Mouse (Mus musculus) layer of hippocampus, adult 8-10 months (tissue): ENCODE data around the gene Ttll9. TPM values are rescaled to one million over a fixed set of nuclear protein-coding genes. Genes with fewer than 3 reads are reported as not detected.

Experiments used
- DNase-seq, 2 experiments: peaks; one replicate each; pipeline ENCODE4 v3.0.0; 2022; ENCODE audit warnings: low spot score in 2 of 2
- total RNA-seq, 4 experiments: library from RNA; stranded (reverse); gene quantifications; 2 replicates each; pipeline ENCODE4 v1.2.4; 2022

Ttll9 gene
- total RNA-seq, 4 experiments from 2014 or later = 0.95 to 1.9 (median 1.5) TPM

DNA sequence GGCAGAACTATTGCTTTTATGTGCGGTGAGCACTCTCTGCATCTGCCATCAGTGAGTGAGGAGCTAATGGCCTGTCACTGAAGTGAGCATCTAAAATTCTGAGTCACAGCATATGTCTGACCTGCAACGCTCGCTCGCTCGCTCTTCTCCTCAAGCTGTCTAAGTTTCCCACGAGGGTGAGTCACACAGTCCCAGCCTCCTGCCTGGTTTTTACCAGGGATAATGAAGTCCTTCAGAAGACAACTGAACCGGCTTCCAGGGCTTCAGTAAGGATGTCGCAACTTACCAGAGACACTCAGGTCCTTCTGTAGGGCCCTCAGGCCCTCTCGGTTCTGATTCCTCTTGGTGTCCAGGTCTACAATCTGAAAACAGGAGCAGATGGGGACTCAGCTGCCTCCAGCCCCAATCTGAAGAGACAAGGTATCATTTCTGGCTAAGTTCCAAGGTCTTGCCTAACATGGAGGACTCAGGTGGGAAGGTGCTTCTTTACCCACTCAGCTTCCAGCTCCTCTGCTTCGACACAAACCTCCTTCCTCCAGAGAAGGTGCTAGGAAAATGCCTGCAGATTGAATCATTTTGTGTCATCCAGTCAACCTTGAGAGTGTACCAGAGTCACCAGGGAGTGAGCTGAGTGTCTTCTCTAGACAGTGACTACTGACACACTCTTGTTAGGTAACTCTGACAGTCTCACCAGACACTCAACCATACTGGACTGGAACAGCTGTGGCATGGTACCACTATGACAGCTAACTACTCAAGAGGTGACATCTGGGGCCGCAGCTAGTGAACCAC, 51.6 kb downstream of the Ttll9 start:
- peak; percentile 24 to 38 for DNase-seq

DNA sequence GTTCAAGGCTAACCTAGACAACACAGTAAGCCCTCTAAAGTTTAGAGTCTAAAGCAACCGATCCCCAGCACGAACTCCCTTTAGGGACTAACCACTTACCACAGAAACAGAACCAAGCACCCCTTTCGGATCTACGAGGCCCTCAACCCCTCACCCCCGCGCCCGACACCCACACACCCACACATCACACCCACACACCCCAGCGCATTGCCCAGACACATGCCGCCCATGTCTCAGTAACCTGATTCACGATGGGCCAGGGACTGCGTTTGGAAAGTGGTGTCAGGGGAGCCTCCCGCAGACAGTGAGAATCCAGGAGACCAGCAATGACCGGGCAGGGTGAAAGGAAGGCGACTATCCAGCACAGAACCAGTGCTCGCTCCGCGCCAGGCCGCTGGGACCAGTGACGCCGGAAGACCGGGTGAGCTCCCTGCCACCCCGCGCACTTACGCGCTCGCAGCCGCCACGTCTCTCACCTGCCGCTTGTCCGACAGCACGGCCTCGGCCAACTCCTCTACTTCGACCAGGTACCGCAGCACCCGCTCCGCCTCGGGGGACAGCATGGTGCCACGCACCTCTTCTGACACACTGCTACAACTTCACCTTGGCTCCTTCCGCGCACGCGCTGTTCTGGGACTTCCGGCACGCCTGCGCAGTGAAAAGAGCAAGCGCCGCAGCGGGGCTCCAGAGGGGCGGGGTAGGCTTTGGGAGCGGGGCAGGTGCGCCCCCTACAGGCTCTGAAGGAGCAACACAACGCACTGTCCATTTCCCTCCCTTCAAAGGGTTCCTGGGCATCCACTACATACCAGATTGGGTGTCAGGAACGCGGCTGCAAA, 52.7 kb downstream of the Ttll9 start, which contains the start of gene Pdrg1:
Pdrg1 (minus strand) TSS at position 670 of the 836 bp plus-strand sequence.
- DNase-seq = peak; percentile 87 to 94

DNA sequence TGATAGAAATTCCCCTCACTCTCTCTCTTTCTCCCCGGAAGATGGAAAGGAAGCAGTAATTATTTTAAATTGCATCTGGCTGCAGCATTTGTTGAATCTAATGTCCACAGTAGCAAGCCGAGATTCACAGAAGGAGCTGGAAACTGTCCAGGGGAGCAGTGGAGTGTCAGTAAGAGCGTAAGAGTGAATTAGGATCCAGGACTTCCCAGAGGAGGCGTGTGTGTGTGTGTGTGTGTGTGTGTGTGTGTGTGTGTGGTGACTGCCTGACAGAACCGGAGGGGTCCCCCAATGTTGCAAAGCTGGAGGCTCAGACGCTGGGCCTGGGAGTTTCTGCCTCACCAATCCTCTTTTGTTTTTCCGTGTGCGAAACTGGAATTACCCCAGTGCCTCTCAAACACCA, 53.5 kb downstream of the Ttll9 start:
- no peak for DNase-seq

DNA sequence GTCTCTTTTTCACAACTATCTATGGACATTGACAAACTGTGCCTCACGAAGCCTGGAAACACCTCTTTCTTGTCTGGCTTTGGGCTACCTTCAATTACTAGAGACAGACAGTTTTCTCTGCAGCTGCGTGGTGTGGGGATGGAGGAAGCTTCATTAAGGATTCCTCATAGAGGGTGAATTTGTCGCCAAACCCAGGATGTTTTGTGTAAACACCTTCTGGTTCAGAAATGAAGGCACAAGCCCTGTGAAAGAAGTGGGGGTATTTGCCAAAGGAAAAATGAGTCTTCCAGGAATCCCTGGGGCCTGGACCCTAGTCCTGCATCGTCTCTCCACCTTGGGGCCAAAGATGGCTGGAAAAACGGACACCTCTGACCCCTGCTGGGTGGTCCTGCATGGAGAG, 54.5 kb downstream of the Ttll9 start:
- DNase-seq = no peak

DNA sequence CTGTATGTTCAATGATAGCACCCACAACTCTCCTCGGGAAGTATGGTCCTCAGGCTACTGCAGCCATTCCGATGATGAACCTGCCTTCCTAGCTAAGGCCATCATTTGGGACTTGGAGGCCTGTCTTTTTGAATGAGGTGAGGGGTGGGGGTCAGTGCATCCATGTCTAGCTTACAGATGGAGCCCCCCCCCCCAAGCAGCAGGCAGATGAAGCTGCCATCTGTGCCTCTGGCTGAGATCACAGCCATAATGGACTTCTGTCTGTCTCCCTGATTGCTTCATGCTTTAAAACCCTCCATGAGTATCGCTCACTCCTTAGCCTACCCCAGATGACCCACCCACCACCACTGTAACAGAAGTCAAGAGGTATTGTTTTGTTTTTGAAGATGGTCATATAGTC, 57.1 kb downstream of the Ttll9 start:
- DNase-seq = no peak

DNA sequence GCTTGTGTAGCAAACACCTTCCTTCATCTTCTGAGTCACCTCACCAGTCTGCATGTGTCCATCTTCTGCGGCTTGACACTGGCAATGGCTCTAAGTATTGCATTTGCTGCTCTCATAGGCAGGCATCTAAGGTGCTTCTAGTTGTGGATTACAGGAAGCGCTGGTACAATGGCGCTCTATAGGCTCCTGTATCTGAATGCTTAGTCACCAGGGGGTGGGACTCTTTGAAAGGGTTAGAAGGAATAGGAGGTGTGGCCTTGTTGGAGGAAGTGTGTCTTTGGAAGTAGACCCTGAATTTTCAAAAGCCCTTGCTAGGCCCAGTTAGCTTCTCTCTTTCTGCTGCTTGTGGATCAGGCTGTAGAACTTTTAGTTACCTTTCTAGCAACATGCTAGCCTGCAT, 58.9 kb downstream of the Ttll9 start:
- no peak for DNase-seq

DNA sequence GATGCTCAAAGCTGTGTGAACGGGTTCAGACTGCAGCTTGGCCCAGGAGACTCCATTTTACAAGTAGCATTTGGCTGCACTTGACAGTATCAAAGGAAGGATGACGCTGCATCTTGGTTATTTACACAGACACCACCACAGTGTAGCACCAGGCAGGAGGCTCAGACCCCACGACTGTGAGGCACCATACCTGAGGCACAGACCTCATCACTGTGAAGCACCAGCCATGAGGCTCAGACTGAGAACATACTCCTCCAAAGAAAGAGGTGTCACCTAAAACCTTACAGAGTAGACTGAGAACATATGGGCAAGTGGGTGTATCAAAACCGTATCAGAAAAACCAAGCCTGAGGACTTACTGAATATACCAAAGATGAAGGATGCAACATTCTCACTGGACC, 60.6 kb downstream of the Ttll9 start:
- DNase-seq = no peak

DNA sequence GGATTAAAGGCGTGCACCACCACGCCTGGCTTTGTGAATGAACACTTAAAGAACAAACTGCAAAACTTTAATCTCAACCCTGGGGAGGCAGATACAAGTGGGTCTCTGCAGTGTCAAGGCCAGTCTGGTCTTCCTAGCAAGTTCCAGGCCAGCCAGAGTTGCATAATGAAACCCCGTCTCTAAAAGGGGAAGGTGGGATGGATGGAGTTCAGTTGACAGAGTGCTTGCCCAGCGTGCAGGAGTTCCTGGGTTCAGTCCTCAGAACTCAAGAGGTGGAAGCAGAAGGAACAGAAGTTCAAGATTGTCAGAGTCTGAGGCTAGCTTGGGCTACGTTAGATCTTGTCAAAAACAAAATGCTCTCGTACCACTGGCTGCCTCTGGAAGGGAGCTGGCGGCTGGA, 63.8 kb downstream of the Ttll9 start:
- no peak for DNase-seq

DNA sequence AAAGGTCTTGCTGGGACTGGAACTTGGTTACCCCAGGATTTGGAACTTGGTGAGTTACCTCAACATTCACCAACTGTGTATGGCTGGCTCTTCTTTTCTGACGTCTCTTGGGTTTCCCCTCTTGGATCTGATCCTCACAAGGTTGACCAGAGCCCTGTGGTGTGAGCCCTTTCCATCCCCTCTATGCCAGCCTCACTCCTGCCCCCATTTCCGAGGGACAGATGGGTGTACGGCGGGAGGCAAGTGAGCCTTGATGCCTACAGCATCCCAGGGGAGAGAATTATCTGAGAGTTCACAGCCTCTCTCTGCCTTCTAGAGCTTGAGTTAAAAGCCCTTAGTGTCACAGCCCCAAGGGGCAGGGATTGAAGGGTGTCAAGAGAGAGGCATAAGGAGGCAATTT, 65.2 kb downstream of the Ttll9 start:
- no peak for DNase-seq

DNA sequence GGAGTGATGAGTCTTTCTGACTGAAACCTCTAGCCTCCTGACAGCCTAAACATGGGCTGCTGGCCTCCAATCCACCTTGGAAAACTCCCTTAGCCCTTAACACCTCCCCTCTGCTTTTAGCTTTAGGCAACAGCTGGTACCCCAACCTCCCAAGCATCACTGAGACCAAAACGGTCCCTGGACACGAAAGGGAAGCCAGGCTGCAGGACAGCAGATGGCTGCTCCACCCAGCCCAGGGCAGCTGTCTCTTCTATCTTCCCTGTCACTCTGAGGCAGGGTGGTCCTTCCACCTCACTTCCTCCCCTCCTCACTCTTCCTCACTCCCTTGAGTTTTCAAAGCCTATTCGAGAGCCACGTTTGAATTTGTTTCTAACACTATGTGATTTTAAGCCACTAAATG, 68.1 kb downstream of the Ttll9 start:
- DNase-seq = no peak

DNA sequence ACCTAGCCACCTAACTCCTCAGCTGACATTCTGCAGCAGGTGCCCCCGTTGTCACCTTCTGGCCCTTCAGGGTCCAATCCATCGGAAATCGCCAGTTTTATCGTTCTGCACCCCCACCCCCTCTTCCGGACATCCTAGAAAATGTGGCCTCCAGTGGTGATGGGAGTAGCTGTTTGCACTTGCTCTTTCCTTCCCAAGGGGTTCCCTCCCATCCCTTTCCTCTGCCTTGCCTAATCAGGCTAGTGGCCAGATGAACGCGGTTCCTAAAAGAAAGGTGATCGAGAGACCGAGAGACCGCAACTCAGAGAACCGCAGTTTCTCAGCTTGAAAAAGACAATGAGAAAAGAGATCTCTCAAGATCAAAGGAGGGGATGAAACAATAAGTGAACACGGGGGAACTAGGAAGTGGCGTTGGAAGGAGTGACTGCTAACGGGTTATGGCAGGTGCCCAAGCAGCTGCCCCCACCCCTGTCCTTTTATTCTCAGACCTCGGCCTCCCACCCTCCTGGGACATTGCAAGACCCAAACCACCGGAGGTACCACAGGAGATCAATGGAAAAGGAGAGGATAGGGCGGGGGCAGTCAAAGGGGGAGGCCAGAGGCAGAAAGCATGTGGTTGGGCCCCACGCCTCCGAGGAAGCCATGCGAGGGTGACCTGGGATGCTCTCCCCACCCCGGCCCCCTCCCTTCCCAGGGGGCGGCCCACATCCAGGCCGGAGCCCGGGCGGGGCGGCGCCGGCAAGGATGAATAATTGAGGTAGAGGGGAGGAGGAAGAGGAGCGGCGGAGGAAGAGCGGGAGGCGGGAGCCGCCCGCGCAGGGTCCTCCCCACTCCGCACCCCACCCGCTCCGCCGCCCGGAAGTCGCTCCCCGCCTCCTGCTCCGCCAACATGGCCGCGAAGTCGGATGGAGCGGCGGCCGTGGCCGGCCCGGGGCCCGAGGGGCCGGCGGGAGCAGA, 69.1 kb downstream of the Ttll9 start, which contains the start of gene Xkr7:
Xkr7 (plus strand) TSS at position 727 of the 957 bp plus-strand sequence.
- DNase-seq = no peak

DNA sequence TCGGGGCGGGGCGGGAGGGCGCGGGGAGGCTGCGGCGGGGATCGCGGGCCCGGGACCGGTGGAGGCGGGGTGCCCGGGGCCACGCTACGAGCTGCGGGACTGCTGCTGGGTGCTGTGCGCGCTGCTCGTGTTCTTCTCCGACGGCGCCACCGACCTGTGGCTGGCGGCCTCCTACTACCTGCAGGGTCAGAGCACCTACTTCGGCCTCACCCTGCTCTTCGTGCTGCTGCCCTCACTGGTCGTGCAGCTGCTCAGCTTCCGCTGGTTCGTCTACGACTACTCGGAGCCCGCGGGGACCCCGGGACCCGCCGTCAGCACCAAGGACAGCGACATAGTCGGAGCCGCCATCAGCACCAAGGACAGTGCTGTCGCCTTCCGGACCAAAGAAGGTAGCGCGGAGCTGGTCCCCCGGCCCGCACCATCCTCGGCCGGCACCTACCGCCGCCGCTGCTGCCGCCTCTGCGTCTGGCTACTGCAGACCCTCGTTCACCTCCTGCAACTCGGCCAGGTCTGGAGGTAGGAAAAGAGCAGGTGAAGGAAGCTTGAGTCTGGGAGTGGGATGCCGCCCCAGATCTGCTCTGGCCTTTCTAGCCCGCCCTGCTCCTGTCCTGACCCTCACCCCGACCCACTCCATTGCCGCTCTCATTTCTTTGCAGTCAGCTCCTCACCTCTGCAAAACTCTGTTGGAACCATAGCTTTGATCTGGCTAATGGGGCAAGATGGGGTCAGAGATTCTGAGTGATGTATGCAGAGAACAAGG, 70.0 kb downstream of the Ttll9 start:
- DNase-seq = peak in 1 of 2 experiments; percentile 33

DNA sequence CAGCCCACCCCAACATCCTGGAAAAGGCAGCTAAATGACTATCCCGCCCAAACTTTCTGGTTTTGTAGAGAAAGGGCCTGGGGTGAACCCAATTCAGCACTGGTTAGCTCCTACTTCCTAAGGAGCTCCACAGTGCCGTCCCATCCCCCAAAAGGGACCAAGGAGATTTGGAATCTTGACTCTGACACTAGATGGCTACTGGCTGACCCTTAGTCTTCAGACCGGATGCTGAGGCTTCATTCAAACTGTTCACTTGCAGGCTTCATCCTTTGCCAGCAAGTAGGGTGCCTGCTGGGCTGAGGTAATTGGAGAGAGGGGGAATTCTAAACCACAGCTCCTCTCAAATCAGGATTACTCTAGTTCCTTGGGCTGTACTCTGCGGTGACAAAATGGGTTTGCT, 70.7 kb downstream of the Ttll9 start:
- no peak for DNase-seq

DNA sequence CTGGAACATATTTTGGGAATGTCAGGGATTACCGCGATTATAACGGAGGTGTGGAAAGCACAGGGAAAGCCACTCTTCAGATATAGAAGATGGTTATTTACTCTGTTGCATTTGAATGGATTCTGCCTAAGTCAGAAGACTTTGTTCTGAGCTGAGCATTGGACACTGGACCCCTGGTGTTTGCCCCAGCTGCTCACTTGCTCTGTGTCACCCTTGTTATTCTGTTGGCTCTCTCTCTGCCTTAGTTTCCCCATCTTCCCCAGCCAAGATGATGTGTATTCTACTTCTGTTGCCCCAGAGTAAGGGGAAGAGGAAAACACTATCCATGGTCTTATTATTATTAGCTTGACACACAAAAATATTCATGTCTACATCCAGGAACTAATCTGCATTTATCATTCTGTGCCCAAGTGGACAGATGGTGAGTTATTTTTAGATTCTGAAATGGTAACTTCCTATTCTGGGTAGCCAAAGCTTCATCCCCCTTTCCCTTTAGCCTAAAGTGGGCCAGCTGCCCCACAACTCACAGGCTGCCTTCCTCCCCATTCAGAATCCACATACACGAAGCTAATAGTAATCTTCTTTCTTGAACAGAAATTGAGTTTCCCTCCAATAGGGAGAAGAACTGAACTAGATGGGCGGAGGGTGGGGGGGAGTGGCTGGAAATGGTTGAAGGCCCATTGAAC, 71.4 kb downstream of the Ttll9 start:
- no peak for DNase-seq

DNA sequence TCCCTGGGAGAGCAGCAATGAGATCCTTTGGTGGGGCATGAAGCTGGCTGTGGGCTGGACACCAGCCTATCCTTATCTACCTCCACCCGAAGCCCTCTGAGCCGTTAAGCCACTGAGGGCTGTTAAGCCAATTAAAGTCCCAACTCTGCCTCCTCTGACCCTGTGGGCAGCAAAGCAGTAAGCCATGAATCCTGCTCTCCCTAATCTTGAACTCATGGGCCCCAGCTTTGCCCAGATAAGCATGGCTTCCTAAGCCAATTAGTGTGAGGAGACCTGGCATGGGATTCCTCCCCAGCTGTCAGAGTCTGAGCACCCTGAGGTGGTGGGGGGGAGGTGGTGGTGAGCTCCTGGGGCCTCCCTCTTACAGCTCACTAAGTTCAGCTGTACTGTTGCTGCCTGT, 74.4 kb downstream of the Ttll9 start:
- no peak for DNase-seq

DNA sequence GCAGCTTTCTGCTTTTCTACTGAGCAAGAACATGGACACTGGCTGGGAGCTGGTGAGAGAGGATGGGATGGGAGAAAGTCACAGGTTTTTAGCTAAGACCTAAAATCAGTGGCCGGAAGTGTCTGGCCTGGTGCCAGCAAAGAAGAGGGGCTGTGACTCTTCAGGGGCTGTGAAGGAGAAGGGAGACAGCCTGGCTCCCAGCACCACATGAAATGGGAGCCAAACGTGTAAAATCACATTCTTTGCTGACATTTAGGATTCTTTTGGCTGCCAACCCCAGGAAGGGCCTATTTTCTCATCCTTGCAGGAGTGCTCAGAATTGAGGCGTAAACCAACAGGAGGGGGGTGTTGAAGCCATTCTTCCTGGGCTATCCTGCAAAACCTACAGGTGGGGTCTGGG, 81.6 kb downstream of the Ttll9 start:
- no peak for DNase-seq

DNA sequence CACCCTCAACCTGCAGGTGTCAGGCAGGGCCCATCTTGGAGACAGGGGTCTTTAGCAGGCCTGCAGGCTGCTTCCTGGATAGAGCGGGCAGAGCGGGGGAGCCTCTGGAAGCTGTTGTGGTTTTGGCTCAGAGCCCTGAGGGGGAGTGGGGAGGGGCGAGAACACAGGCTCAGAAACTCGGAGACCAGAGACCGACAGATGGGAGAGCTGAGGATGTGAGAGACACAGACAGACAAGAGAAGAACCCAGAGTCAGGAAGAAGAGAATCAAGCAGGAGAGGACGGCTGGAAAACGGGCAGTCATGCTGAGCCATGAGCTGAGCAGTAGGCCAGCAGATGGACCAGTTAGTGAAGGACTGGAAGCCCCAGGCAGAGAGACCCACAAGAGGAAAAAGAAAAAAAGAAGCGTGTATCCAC, 83.6 kb downstream of the Ttll9 start:
- DNase-seq = peak; percentile 19 to 25

DNA sequence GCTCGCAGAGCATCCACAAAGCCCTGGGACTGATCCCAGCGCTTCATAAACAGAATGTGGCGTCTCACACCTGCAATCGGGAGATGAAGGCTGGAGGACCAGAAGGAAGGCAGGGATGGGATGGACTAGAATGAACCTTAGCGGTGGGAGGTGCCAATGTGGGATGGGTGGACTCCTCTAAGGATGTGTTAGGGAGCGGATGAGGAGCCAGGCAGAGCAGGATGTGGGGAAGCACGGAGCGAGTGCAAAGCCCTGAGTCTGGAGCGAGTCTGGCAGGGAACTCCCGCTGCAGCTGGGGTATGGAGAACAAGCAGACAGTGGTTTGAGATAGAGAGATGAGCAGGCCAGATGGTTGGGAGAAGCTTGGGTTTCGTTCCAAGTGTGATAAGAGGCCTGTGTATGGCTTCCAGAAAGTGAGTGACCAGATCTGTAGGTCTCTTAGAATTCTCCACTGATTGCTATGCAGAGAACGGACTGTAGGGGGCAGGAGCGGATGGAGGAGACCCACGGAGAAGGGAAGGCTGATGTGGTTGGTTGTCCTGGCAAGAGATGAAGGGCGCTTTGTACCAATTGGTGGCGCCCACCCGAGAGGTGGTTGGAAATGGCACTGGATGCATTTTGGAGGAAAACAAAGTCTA, 85.7 kb downstream of the Ttll9 start:
- peak; percentile 29 to 42 for DNase-seq

DNA sequence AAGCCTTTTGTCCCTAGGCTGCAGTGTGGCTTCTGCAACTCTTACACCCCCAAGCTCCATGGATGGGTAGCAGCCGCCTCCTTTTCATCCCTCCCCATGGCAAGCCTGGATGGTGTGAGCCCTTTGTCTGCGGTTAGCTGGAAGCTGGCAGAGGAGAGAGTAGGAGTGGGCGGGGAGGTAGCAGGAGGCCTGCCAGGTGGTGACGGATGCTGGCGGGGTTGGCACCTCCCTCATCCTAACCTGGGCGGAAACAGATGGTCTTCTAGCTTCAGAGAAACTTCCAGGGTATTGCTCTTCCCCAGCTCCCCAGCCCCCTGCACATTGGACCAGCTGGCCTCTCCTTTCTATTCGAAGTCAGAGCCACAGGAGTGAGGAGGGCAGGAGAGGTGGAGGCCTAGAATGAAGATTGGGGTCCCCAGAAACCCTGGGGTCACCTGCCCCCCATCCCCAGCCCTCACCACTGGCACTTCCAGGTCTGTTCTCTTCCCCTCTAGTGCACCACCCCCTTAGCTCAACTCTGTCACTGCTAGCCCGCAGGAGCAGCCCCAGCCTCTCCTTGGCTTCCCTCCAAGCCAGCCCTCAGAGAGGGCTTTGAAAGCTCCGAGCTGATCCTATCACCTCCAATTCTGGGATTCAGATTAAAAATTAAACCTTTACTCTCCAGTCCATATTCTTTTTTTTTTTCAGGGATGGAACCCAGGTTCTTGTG, 87.2 kb downstream of the Ttll9 start:
- DNase-seq = peak; percentile 18 to 38
